Mouse (Mus musculus): Measurements from ENCODE around the gene Ext2.

GRCm38 (mm10) chr2:93778616-93779015 is 43.8 kb downstream of the Ext2 start:
- TF ChIP-seq CTCF (IDR thresholded peaks at IDR 0.05; ENCODE audit: insufficient read depth, low read depth, low read length): no peak
- TF ChIP-seq POLR2A (IDR thresholded peaks at IDR 0.05; ENCODE audit: insufficient read depth, low read depth, low read length): no peak

Measured in olfactory bulb, adult 2 months (tissue).